Mouse (Mus musculus): ENCODE results near the gene Ptpn3. TPM values are rescaled to one million over a fixed set of nuclear protein-coding genes. Genes with fewer than 3 reads are reported as not detected.
A peak's percentile ranks its signal among the peaks of the same experiment; 100 is the strongest.

The Ptpn3 gene
- polyA plus RNA-seq, 1 experiment from 2014 or later, result 9.4 TPM

GRCm38 (mm10) chr4:57294971-57295656 is 6.5 kb downstream of the Ptpn3 start:
- WGBS, result 44% methylated on average over 9 of the region's 9 CpGs
- Histone ChIP-seq H3K4me1 (replicated peaks) (peaks cover 42% of the 10 kb centered on the region), H3K36me3 (no peaks in the 10 kb centered on the region), H3K9ac (no peak overlapping the region), H3K27ac (peak overlapping the region; percentile 1; the same call in 1 of the 2 replicates), H3K4me2 (replicated peaks) (0 out of 2 replicates have a peak overlapping the region, but pooled peaks have one; percentile 6), H3K4me3 (replicated peaks) (no peak overlapping the region), H3K27me3 (replicated peaks) (no peaks in the 10 kb centered on the region), H3K9me3 (no peaks in the 10 kb centered on the region)
- peak; percentile 58 for ATAC-seq

GRCm38 (mm10) chr4:57292670-57293069 is 9.0 kb downstream of the Ptpn3 start:
- no peak for ATAC-seq
- Histone ChIP-seq H3K9ac (no peak overlapping the region), H3K4me1 (replicated peaks) (peaks cover 30% of the 10 kb centered on the region), H3K27ac (no peak overlapping the region), H3K27me3 (replicated peaks) (no peaks in the 10 kb centered on the region), H3K4me3 (replicated peaks) (no peak overlapping the region), H3K9me3 (no peaks in the 10 kb centered on the region), H3K4me2 (replicated peaks) (no peak overlapping the region), H3K36me3 (0 out of 2 replicates have a peak, but pooled peaks cover 2% of the 10 kb centered on the region)
- WGBS, result 76% methylated on average over 5 of the region's 5 CpGs

GRCm38 (mm10) chr4:57290049-57290448 is 11.6 kb downstream of the Ptpn3 start:
- WGBS, result 86% methylated on average over 6 of the region's 6 CpGs
- Histone ChIP-seq H3K4me3 (replicated peaks) (no peak overlapping the region), H3K9ac (no peak overlapping the region), H3K36me3 (0 out of 2 replicates have a peak, but pooled peaks cover 2% of the 10 kb centered on the region), H3K4me2 (replicated peaks) (no peak overlapping the region), H3K27me3 (replicated peaks) (no peaks in the 10 kb centered on the region), H3K4me1 (replicated peaks) (peaks cover 13% of the 10 kb centered on the region), H3K9me3 (no peaks in the 10 kb centered on the region), H3K27ac (no peak overlapping the region)
- no peak for ATAC-seq

- H3K36me3 ChIP-seq, result 0 out of 2 replicates have a peak, but pooled peaks cover 2% of the 10 kb centered on the region
- no peak for ATAC-seq
Measured at GRCm38 (mm10) chr4:57287808-57288207, 13.8 kb downstream of the Ptpn3 start.

GRCm38 (mm10) chr4:57285251-57285650 is 16.4 kb downstream of the Ptpn3 start:
- Histone ChIP-seq H3K36me3 (0 out of 2 replicates have a peak, but pooled peaks cover 2% of the 10 kb centered on the region), H3K4me2 (replicated peaks) (no peak overlapping the region), H3K27ac (no peak overlapping the region), H3K4me3 (replicated peaks) (no peak overlapping the region), H3K27me3 (replicated peaks) (no peaks in the 10 kb centered on the region), H3K9ac (no peak overlapping the region), H3K4me1 (replicated peaks) (peaks cover 4% of the 10 kb centered on the region; the same call in 1 of the 2 replicates), H3K9me3 (no peaks in the 10 kb centered on the region)
- 81% methylated on average over 2 of the region's 2 CpGs for WGBS
- ATAC-seq, result no peak

More at GRCm38 (mm10) chr4:57287808-57288207, 13.8 kb downstream of the Ptpn3 start:
- Histone ChIP-seq H3K27me3 (replicated peaks) (no peaks in the 10 kb centered on the region), H3K4me2 (replicated peaks) (no peak overlapping the region), H3K4me3 (replicated peaks) (no peak overlapping the region), H3K4me1 (replicated peaks) (0 out of 2 replicates have a peak, but pooled peaks cover 8% of the 10 kb centered on the region), H3K27ac (no peak overlapping the region), H3K9me3 (no peaks in the 10 kb centered on the region), H3K9ac (no peak overlapping the region)
- 90% methylated on average over 3 of the region's 3 CpGs for WGBS

- ATAC-seq, result peak; percentile 69
- Histone ChIP-seq H3K4me2 (replicated peaks) (no peak overlapping the region), H3K27ac (peak overlapping the region; percentile 84)
Measured at GRCm38 (mm10) chr4:57283189-57283588, 18.4 kb downstream of the Ptpn3 start.

GRCm38 (mm10) chr4:57282630-57283029 is 19.0 kb downstream of the Ptpn3 start:
- Histone ChIP-seq H3K9ac (no peak overlapping the region), H3K36me3 (no peaks in the 10 kb centered on the region), H3K4me2 (replicated peaks) (peak overlapping the region; percentile 22; the same call in 1 of the 2 replicates), H3K9me3 (no peaks in the 10 kb centered on the region), H3K4me1 (replicated peaks) (peaks cover 17% of the 10 kb centered on the region), H3K27me3 (replicated peaks) (no peaks in the 10 kb centered on the region), H3K4me3 (replicated peaks) (no peak overlapping the region), H3K27ac (peak overlapping the region; percentile 84)
- WGBS, result 56% methylated on average over 6 of the region's 6 CpGs
- peak; percentile 91 for ATAC-seq

More at GRCm38 (mm10) chr4:57283189-57283588, 18.4 kb downstream of the Ptpn3 start:
- 61% methylated on average over 3 of the region's 3 CpGs for WGBS
- H3K4me3 ChIP-seq (replicated peaks), result no peak overlapping the region
- peaks cover 17% of the 10 kb centered on the region for H3K4me1 ChIP-seq (replicated peaks)
- no peaks in the 10 kb centered on the region for H3K36me3 ChIP-seq
- H3K9me3 ChIP-seq, result no peaks in the 10 kb centered on the region
- H3K9ac ChIP-seq, result no peak overlapping the region
- no peaks in the 10 kb centered on the region for H3K27me3 ChIP-seq (replicated peaks)

GRCm38 (mm10) chr4:57282179-57282578 is 19.5 kb downstream of the Ptpn3 start:
- H3K9me3 ChIP-seq, result no peaks in the 10 kb centered on the region
- H3K4me1 ChIP-seq (replicated peaks), result peaks cover 17% of the 10 kb centered on the region
- no peaks in the 10 kb centered on the region for H3K36me3 ChIP-seq
- peak; percentile 85 for ATAC-seq
- peak overlapping the region; percentile 84 for H3K27ac ChIP-seq
- no peak overlapping the region for H3K9ac ChIP-seq
- no peaks in the 10 kb centered on the region for H3K27me3 ChIP-seq (replicated peaks)
- 54% methylated on average over 5 of the region's 5 CpGs for WGBS
- H3K4me3 ChIP-seq (replicated peaks), result no peak overlapping the region
- H3K4me2 ChIP-seq (replicated peaks), result peak overlapping the region; percentile 30

- H3K4me2 ChIP-seq (replicated peaks), result no peak overlapping the region
- no peaks in the 10 kb centered on the region for H3K9me3 ChIP-seq
- H3K27ac ChIP-seq, result no peak overlapping the region
- H3K9ac ChIP-seq, result no peak overlapping the region
- peaks cover 17% of the 10 kb centered on the region for H3K4me1 ChIP-seq (replicated peaks)
- no peak for ATAC-seq
- 83% methylated on average over 5 of the region's 5 CpGs for WGBS
- H3K4me3 ChIP-seq (replicated peaks), result no peak overlapping the region
- H3K27me3 ChIP-seq (replicated peaks), result no peaks in the 10 kb centered on the region
- no peaks in the 10 kb centered on the region for H3K36me3 ChIP-seq
Measured at GRCm38 (mm10) chr4:57280888-57281287, 20.7 kb downstream of the Ptpn3 start.

- Histone ChIP-seq H3K36me3 (no peaks in the 10 kb centered on the region), H3K4me2 (replicated peaks) (no peak overlapping the region), H3K4me3 (replicated peaks) (no peak overlapping the region), H3K27me3 (replicated peaks) (no peaks in the 10 kb centered on the region), H3K9ac (no peak overlapping the region), H3K9me3 (no peaks in the 10 kb centered on the region), H3K27ac (no peak overlapping the region), H3K4me1 (replicated peaks) (peaks cover 17% of the 10 kb centered on the region)
- no peak for ATAC-seq
- WGBS, result 18% methylated on average over 8 of the region's 8 CpGs
Measured at GRCm38 (mm10) chr4:57279229-57279628, 22.4 kb downstream of the Ptpn3 start.

GRCm38 (mm10) chr4:57278812-57279211 is 22.8 kb downstream of the Ptpn3 start:
- no peak for ATAC-seq
- Histone ChIP-seq H3K4me2 (replicated peaks) (no peak overlapping the region), H3K9ac (no peak overlapping the region), H3K9me3 (no peaks in the 10 kb centered on the region), H3K4me1 (replicated peaks) (peaks cover 17% of the 10 kb centered on the region), H3K36me3 (no peaks in the 10 kb centered on the region), H3K4me3 (replicated peaks) (no peak overlapping the region), H3K27me3 (replicated peaks) (no peaks in the 10 kb centered on the region), H3K27ac (no peak overlapping the region)
- WGBS, result 53% methylated on average over 10 of the region's 10 CpGs

GRCm38 (mm10) chr4:57277671-57278070 is 24.0 kb downstream of the Ptpn3 start:
- Histone ChIP-seq H3K9ac (no peak overlapping the region), H3K4me2 (replicated peaks) (no peak overlapping the region), H3K4me3 (replicated peaks) (no peak overlapping the region), H3K4me1 (replicated peaks) (peaks cover 20% of the 10 kb centered on the region), H3K27me3 (replicated peaks) (no peaks in the 10 kb centered on the region), H3K36me3 (no peaks in the 10 kb centered on the region), H3K27ac (no peak overlapping the region), H3K9me3 (no peaks in the 10 kb centered on the region)
- WGBS, result 75% methylated on average over 3 of the region's 3 CpGs
- ATAC-seq, result no peak

All from intestine, embryonic 15.5 days (tissue).